Mouse (Mus musculus): ENCODE measurements around the gene Hs6st1. TPM values are rescaled to one million over a fixed set of nuclear protein-coding genes. Genes with fewer than 3 reads are reported as not detected.

Hs6st1 gene
- polyA plus RNA-seq, 1 experiment from 2014 or later = 13.2 TPM

DNA sequence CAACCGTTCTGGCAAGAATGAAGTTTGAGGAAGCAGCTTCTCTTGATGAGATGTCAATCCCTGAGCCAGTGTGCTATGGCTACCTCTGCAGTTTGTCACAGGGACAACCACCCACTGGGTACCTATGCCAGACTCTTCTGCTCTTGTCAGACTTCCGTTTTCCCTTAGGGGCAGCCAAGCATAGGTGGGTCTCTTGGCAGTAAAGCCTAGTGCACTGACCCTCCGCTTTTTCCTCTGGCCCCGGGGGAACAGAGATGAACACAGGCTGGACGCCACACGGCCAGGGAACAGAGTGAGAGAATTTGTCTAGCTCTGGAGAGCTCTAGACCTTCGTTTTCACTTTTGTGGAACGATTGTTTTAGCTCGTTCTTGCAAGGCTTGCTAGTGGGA lies 2.4 kb upstream of the Hs6st1 start:
- H3K4me3 ChIP-seq (replicated peaks) = peak overlapping the region; percentile 37
- peak overlapping the region; percentile 52; the same call in 1 of the 2 replicates for H3K9ac ChIP-seq
- H3K27ac ChIP-seq (replicated peaks) = peak overlapping the region; percentile 58
- no peaks in the 10 kb centered on the region for H3K27me3 ChIP-seq
- peaks cover 73% of the 10 kb centered on the region for H3K4me1 ChIP-seq (replicated peaks)
- no peak for ATAC-seq (ENCODE audit: insufficient read depth)
- no peaks in the 10 kb centered on the region for H3K9me3 ChIP-seq (replicated peaks)
- WGBS (ENCODE audit: insufficient replicate concordance) = 65% methylated on average over 9 of the region's 9 CpGs
- H3K36me3 ChIP-seq (replicated peaks) = peaks cover 11% of the 10 kb centered on the region
- H3K4me2 ChIP-seq = peak overlapping the region; percentile 73

- 75% methylated on average over 6 of the region's 6 CpGs for WGBS (ENCODE audit: insufficient replicate concordance)
- Histone ChIP-seq H3K27ac (replicated peaks) (0 out of 2 replicates have a peak overlapping the region, but pooled peaks have one; percentile 19), H3K4me2 (no peak overlapping the region)
Measured at GRCm38 (mm10) chr1:36066216-36066980, 1.8 kb upstream of the Hs6st1 start.

GRCm38 (mm10) chr1:36067201-36067600 lies 999 bp upstream of the Hs6st1 start:
- Histone ChIP-seq H3K9ac (0 out of 2 replicates have a peak overlapping the region, but pooled peaks have one; percentile 64), H3K27me3 (no peaks in the 10 kb centered on the region), H3K36me3 (replicated peaks) (peaks cover 25% of the 10 kb centered on the region), H3K9me3 (replicated peaks) (no peaks in the 10 kb centered on the region), H3K4me3 (replicated peaks) (no peak overlapping the region), H3K4me1 (replicated peaks) (peaks cover 74% of the 10 kb centered on the region), H3K27ac (replicated peaks) (peak overlapping the region; percentile 80; the same call in 1 of the 2 replicates), H3K4me2 (peak overlapping the region; percentile 89)
- WGBS (ENCODE audit: insufficient replicate concordance) = 65% methylated on average over 4 of the region's 4 CpGs
- ATAC-seq (ENCODE audit: insufficient read depth) = no peak

More at GRCm38 (mm10) chr1:36066216-36066980, 1.8 kb upstream of the Hs6st1 start:
- Histone ChIP-seq H3K9ac (no peak overlapping the region; the same call in 1 of the 2 replicates), H3K4me3 (replicated peaks) (no peak overlapping the region), H3K27me3 (no peaks in the 10 kb centered on the region), H3K9me3 (replicated peaks) (no peaks in the 10 kb centered on the region), H3K4me1 (replicated peaks) (peaks cover 74% of the 10 kb centered on the region), H3K36me3 (replicated peaks) (peaks cover 17% of the 10 kb centered on the region)
- ATAC-seq (ENCODE audit: insufficient read depth) = no peak

DNA sequence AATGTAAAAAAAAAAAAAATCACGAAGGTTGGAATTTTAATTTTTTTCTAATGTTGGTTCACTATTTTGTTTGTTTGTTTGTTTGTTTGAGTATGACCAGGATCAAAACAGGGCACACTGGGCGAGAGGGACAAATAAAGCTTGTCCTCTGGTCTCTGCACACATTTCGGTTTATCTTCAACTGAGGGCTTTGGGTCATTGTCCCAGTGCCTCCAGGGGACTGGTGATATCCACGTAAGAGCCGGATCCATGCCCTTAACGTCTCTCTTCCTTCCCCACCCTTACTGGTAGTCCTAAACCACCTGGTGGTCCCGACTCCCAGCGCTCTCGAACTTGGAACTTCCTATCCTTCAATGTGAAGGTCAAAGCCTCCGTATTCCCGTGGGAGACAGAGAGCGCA lies 589 bp upstream of the Hs6st1 start:
- Histone ChIP-seq H3K4me1 (replicated peaks) (peaks cover 74% of the 10 kb centered on the region), H3K9ac (peak overlapping the region; percentile 64), H3K4me3 (replicated peaks) (peak overlapping the region; percentile 92), H3K27ac (replicated peaks) (peak overlapping the region; percentile 80), H3K27me3 (no peaks in the 10 kb centered on the region), H3K9me3 (replicated peaks) (no peaks in the 10 kb centered on the region), H3K4me2 (peak overlapping the region; percentile 89), H3K36me3 (replicated peaks) (peaks cover 27% of the 10 kb centered on the region)
- 26% methylated on average over 12 of the region's 12 CpGs for WGBS (ENCODE audit: insufficient replicate concordance)
- no peak for ATAC-seq (ENCODE audit: insufficient read depth)

- WGBS (ENCODE audit: insufficient replicate concordance) = under 1% methylated on average over 76 of the region's 76 CpGs
- Histone ChIP-seq H3K27me3 (no peaks in the 10 kb centered on the region), H3K4me1 (replicated peaks) (peaks cover 78% of the 10 kb centered on the region)
Measured at GRCm38 (mm10) chr1:36068531-36069120, 426 bp downstream of the Hs6st1 start.

GRCm38 (mm10) chr1:36069291-36069771 lies 1.1 kb downstream of the Hs6st1 start:
- Histone ChIP-seq H3K36me3 (replicated peaks) (peaks cover 45% of the 10 kb centered on the region), H3K27ac (replicated peaks) (peak overlapping the region; percentile 86), H3K9ac (peak overlapping the region; percentile 96), H3K4me2 (peak overlapping the region; percentile 89), H3K9me3 (replicated peaks) (no peaks in the 10 kb centered on the region), H3K4me1 (replicated peaks) (peaks cover 82% of the 10 kb centered on the region), H3K27me3 (no peaks in the 10 kb centered on the region), H3K4me3 (replicated peaks) (peak overlapping the region; percentile 92)
- 0 out of 2 replicates have a peak, but pooled peaks have one; percentile 4 for ATAC-seq (ENCODE audit: insufficient read depth)
- WGBS (ENCODE audit: insufficient replicate concordance) = under 1% methylated on average over 13 of the region's 13 CpGs

More at GRCm38 (mm10) chr1:36068531-36069120, 426 bp downstream of the Hs6st1 start:
- H3K9me3 ChIP-seq (replicated peaks) = no peaks in the 10 kb centered on the region
- peak overlapping the region; percentile 92 for H3K4me3 ChIP-seq (replicated peaks)
- peak; percentile 6 for ATAC-seq (ENCODE audit: insufficient read depth)
- H3K9ac ChIP-seq = peak overlapping the region; percentile 96
- H3K4me2 ChIP-seq = peak overlapping the region; percentile 89
- H3K27ac ChIP-seq (replicated peaks) = peak overlapping the region; percentile 86
- peaks cover 38% of the 10 kb centered on the region for H3K36me3 ChIP-seq (replicated peaks)

DNA sequence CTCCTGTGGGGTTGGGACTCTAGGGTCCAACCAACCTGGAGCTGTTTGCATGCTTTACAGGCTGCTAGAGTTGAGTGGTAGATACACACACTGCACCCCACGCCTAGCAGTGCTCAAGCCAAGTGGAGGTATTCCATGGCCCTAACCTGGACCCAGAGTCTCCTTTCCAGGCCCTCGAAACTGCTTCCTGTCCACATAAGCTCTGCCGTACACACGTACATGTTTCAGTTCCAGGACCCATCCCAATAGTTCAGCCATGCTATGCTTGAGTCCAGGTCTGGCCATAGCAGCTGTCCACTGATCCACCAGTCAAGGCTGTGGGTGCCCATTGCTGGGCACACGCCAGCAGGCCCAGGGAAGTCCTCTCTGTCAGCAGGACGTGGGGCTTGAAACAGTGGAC lies 2.0 kb downstream of the Hs6st1 start:
- Histone ChIP-seq H3K9me3 (replicated peaks) (no peaks in the 10 kb centered on the region), H3K9ac (peak overlapping the region; percentile 96), H3K36me3 (replicated peaks) (peaks cover 53% of the 10 kb centered on the region), H3K4me3 (replicated peaks) (peak overlapping the region; percentile 92), H3K27me3 (no peaks in the 10 kb centered on the region), H3K4me2 (peak overlapping the region; percentile 89), H3K4me1 (replicated peaks) (peaks cover 82% of the 10 kb centered on the region), H3K27ac (replicated peaks) (peak overlapping the region; percentile 86)
- WGBS (ENCODE audit: insufficient replicate concordance) = 57% methylated on average over 6 of the region's 6 CpGs
- no peak for ATAC-seq (ENCODE audit: insufficient read depth)

- Histone ChIP-seq H3K36me3 (replicated peaks) (peaks cover 59% of the 10 kb centered on the region), H3K9ac (peak overlapping the region; percentile 96), H3K27me3 (no peaks in the 10 kb centered on the region), H3K27ac (replicated peaks) (peak overlapping the region; percentile 86), H3K4me2 (peak overlapping the region; percentile 89), H3K4me3 (replicated peaks) (peak overlapping the region; percentile 92), H3K9me3 (replicated peaks) (no peaks in the 10 kb centered on the region), H3K4me1 (replicated peaks) (peaks cover 82% of the 10 kb centered on the region)
- WGBS (ENCODE audit: insufficient replicate concordance) = 20% methylated on average over 3 of the region's 3 CpGs
- ATAC-seq (ENCODE audit: insufficient read depth) = no peak
Measured at GRCm38 (mm10) chr1:36070740-36071139, 2.5 kb downstream of the Hs6st1 start.

DNA sequence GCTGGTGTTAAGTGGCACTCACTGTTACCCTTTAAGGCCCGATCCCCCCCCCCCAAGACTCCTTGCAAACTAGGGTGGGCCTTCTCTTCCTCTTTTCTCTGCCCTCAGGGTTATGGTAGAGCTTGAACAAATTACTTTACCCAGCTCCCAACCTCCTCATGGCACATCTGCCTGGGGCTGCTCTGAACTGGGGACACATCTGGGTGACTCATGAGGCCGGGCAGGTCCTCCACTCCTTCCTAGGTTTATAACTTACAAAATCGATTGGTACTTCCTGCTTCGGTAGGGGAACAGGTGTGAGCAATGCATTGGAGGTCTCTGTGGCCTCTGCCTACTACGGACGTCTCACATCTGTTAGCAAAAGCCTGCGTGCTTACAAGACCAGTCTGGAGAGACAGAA lies 3.0 kb downstream of the Hs6st1 start:
- H3K4me2 ChIP-seq = peak overlapping the region; percentile 89
- H3K27ac ChIP-seq (replicated peaks) = peak overlapping the region; percentile 86
- no peaks in the 10 kb centered on the region for H3K9me3 ChIP-seq (replicated peaks)
- no peaks in the 10 kb centered on the region for H3K27me3 ChIP-seq
- peaks cover 82% of the 10 kb centered on the region for H3K4me1 ChIP-seq (replicated peaks)
- peaks cover 63% of the 10 kb centered on the region for H3K36me3 ChIP-seq (replicated peaks)
- 61% methylated on average over 7 of the region's 7 CpGs for WGBS (ENCODE audit: insufficient replicate concordance)
- H3K9ac ChIP-seq = peak overlapping the region; percentile 96
- ATAC-seq (ENCODE audit: insufficient read depth) = no peak
- H3K4me3 ChIP-seq (replicated peaks) = peak overlapping the region; percentile 92

GRCm38 (mm10) chr1:36071611-36072010 lies 3.4 kb downstream of the Hs6st1 start:
- H3K27me3 ChIP-seq = no peaks in the 10 kb centered on the region
- 83% methylated on average over 3 of the region's 3 CpGs for WGBS (ENCODE audit: insufficient replicate concordance)
- H3K27ac ChIP-seq (replicated peaks) = peak overlapping the region; percentile 86
- H3K9me3 ChIP-seq (replicated peaks) = no peaks in the 10 kb centered on the region
- H3K4me1 ChIP-seq (replicated peaks) = peaks cover 82% of the 10 kb centered on the region
- H3K36me3 ChIP-seq (replicated peaks) = peaks cover 67% of the 10 kb centered on the region
- peak overlapping the region; percentile 96 for H3K9ac ChIP-seq
- peak overlapping the region; percentile 92 for H3K4me3 ChIP-seq (replicated peaks)
- ATAC-seq (ENCODE audit: insufficient read depth) = no peak
- peak overlapping the region; percentile 89 for H3K4me2 ChIP-seq

All from liver, embryonic 15.5 days (tissue).